Mouse (Mus musculus) lung, postnatal 14 days (tissue): ENCODE measurements around the gene C2cd4b.

Experiments
- DNase-seq: peaks from one replicate; pipeline ENCODE4 v3.0.0; 2021

Gene C2cd4b

DNA sequence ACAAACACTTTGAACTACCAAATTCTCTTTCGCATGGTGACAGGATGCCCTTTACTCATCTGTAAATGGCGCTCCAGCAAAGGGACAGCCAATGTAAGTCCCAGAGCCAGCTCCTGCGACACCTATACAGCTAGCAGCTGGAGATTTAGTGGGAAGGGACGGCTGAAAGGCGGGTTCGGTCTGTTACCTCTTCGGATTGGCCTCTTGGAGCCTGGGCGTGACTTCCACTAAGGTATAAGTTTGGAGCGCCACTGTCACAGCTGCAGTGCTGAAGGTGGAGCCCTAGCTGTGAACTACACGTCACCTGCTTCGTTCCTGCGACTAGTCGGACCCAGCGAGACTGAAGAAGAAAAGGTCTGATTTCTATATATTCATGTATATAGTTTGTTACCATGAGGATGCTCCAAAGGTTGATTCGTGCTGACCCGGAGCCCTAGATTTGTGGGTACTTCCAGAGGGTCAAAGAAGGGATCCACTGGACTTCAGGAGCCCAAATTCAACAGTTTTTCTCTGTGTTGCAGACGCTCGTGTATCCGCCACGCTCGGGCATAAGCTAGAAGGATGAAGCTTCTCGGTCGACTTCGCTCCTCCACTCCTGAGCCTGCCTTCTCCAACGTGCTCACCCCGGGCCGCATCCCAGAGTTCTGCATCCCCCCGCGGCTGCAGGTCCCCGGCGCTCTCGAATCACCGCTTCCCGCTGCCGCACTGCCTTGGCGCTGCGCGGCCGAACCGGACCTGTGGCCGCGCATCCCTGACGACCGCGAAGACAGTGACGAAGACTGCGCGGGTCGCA is at the start of gene C2cd4b:
C2cd4b (plus strand) TSS at position 275 of the 793 bp plus-strand sequence.
- peak; percentile 71 for DNase-seq

DNA sequence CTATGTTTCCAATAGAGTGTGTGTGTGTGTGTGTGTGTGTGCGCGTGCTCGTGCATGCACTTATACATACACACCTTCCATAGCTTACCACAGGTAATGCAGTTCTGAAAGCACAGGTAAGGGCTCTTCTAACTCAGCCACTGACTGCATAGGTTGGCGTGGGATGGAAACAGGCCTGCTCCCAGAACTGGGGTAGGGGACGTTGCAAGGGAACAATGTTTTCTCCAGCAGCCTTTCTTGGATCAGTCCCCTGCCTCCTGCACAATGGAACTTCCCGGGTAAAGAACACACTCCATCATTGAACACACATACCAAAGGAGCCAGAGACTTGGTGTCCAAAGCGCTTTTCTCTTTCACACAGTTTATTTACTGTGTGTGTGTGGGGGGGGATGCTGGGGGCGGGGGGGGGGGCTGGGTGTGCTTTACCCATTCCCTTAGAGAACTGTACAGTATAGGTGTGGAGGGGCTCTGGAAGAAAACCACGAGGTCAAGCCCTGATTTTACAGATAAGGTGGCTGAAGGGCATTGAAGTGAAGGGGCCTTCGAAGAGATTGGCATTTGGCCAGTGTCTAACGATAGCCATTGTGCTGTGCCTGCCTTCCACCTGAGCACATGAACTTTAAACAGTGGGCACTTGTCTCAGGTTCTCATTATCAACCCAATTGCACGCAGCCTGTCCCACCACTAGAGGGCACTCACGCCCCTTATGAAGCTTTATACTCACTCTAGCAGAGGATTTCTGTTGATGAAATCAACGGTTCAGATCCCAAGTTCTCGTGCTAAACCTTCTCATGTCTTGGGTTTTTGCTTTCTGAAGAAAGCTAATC is 48.0 kb upstream of the C2cd4b start:
- DNase-seq, result peak; percentile 79

DNA sequence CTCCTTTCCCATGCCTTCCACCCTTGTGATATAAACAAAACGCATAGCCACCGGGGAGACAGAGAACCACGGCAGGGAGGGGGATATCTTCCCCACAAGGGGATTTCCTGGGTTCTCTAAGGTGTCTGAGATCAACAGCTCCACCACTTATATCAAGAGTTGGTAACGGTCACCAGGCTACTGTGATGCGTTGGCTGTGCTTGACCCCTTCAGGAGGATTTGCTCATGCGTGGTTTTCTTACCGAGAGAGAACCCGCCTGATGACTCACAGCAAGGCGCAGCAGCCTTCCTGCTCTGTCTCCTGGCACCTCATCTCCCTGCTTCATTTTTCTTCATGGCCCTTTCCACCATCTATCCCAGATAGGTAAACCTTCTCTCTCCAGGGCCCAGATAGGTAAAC is 47.1 kb upstream of the C2cd4b start:
- no peak for DNase-seq

DNA sequence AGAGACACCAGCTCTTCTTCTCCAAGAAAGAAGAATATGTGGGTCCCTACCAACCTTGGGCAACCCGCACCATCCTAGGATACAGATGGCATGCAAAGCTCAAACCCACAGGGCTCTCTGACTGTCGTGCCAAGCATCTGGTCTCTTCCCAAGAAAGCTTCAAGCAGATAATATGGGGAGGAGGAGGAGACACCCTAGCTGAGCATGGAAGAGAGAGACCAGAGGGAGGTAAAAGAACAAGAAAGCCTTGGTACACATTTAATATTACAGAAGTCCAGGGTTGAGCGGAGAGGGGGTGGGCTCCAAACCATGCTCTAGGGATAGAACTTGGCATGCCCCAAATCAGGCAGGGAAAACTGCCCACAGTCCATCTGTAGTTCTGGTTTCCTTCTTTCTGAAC is 42.2 kb upstream of the C2cd4b start:
- no peak for DNase-seq

DNA sequence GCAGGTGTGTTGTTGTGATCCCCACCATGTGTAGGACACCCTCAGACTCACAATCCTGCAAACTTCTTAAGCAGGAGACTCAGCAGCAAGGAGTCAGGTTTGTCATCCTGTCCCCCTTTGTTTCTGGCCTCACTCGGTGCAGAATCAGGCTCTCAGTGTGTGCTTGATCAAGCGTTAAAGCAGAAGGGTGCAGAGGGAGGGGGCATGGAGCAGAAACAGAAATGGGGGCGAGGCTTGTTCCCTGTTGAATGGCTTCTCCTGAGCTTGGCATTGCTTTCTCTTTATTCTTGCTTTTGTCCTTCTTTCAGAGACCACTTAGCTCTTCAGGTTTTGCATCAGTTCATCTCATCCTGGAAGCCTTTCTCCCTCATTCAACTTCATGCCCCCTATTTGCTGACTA is 40.6 kb upstream of the C2cd4b start:
- DNase-seq, result no peak

DNA sequence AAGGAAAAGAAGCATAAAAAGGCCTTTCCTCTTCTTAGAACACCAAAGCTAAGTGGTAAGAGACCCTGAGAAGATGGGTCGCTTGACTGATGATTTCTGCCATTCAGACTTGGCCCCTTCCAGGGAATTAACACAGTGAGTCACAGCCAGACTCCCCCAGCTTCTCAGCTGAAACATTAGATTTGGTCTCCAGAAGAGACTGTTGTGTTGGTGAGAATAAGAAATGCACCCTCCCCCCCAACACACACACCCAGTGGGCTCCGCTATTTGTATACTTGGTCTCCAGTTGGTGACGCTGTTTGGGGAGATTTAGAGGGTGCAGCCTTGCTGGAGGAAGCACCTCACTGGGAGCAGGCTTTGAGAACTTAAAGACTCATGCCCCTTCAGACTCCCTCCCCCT is 39.1 kb upstream of the C2cd4b start:
- no peak for DNase-seq

DNA sequence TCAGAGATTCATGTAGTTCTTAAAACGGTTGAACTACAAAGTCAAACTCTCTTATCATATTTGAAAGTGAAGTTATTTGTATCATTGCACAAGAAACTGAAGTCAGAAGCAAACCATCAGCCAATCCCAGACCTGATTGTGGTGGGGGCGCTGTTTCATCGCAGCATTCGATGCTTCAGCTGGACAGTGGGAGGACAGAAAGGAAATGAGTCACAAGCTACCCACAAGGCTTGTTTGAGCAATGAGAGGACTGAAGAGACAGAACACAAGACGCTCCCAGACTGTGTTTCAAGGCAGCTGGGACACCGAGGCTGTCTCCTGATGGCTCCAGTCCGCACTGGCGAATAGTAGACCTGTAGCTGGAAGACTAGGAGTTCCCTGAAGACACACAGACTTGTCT is 36.9 kb upstream of the C2cd4b start:
- DNase-seq, result no peak

DNA sequence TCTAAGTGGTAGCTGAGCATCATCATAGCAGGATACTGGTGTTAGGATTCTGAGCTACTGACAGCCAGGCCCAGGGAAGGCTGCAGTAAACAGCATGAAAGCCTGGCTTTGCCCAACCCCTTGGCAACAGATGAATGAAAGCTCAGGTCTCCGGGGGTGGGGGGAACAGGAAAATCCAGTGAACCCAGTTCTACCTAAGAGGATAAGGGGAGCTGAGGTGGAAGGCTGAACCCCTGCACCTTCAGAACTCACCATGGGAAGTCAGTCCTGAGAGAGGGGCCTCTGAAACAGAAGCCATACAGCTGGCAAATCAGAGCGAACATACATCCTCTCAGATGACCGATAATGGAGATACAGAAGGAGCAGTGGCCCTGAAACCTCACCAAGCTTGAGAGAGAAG is 34.0 kb upstream of the C2cd4b start:
- no peak for DNase-seq

DNA sequence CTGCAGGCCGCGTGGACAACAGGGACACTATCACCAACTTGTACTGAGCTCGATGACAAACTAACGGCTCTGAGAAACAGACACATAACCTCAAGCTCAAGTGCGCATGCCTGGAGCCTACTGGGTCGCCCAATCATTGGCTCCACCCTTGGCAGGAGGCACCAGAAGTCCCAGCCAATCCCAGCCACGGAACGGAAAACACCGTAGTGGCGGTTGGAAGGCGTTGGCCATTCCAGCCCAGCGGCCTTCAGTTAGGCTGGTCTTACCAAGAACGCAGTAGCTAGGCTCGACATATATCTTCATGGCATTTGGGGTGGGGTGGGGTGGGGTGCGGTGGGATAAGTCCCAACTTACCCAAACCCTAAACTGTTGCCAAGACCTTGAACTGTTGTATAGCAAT is 25.5 kb upstream of the C2cd4b start:
- no peak for DNase-seq

DNA sequence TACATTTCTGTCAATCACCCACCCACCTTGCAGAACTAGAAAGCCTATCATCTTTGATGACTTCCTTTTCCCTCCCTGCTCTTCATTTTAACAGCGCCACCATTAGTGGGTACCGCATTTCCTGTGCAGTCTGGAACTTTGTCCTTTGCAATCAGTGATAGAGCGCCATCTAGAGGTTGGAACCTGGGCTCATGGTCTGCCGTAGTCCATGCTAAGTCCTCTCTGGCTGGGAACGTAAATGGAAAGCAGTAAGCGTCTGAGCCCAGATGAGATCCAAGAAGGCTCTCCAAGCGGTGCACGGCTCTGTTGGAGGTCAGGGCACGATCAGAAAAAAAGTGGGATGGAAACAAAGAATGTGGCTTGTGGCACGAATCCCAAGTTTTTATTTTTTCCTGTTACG is 23.8 kb upstream of the C2cd4b start:
- peak; percentile 66 for DNase-seq

DNA sequence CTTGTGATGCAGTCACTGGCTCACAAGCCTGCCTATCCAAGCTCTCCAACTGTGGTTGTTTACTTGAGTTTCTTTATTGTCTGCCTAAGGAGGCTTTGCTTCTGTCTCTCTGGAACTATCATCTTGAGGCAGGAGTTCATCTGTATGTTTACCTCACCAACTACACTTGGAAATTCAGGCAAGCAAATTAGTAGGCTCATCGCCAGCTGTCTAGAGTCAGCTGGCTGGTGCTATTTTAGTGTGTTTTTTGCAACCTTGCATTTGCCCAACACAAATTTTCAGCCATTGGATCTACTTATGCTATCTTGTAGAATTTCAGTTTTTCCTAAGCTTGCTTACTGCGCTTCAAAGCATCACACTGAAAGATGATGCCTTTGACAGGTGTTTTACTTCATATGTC is 18.0 kb upstream of the C2cd4b start:
- no peak for DNase-seq

DNA sequence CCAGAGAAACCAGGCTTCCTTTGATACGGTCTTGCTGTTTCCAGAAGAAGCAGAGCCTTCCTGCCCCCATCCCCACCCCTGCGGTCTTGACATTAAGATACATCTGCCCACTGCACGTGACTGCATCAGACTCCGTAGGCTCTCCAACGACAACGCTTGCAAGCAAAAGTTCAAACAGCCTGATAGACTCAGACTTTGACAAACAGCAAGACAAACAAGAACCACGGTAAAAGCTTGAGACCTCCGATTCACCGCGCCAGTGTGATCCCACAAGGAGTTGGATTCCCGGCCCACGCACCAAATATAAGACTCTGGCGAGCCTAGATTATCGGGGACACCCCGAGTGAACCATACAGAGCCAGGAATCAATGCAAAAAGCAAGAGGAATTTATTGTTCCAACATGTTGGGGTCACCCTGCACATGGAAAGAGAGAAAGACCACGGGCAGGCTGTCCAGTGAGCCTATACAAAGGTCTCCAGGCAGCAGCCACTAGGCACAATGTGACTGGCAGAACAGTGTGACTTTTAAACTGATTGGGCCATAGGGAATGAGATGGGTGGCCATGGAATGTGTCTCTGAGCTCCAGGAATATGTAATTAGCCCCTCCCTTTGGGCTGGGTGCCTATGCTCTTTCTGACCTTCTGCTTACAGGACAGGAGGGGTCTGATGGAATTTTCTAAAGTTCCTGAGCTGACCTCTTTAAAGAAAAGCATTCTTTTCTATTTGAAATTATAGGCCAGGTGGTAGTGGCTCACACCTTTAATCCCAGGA is 5.6 kb upstream of the C2cd4b start:
- no peak for DNase-seq

DNA sequence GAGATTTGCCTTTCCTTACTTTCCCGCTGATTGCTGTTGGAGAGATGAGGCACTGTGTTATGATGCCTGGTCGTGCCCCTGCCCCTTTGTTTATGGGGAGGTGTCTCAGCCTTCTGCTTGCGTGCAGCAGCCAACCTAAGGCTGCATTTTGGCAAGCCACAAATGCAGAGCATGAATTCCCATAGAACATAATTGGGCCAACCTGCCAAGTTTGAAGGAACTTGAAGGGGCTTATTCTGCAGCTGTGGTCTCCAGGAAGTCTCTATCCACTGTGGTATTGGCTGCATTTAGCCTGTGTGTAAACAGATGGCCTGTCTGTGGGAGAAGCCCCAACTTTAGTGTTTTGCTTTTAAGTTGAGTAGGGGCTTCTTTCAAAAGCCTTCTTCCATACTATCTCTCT is 4.5 kb upstream of the C2cd4b start:
- DNase-seq, result no peak

DNA sequence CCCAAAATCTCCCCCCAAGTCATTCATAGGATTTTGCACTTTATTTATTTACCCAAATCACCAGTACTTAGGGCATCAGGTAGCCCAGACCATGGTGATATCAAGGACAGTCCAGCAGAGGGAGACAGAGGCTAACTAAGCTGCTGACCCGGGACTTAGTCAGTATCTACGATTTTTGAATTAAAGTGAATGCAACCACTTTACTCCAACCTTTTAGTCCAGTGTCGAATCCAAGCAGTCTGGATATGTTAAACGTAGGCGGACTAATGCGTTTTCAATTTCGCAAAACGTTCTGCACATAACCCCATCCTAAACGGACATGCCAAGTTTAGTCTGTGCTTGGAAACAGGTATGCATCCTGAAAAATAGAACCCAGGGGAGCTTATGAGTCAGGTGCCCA is 551 bp upstream of the C2cd4b start:
- peak; percentile 72 for DNase-seq

DNA sequence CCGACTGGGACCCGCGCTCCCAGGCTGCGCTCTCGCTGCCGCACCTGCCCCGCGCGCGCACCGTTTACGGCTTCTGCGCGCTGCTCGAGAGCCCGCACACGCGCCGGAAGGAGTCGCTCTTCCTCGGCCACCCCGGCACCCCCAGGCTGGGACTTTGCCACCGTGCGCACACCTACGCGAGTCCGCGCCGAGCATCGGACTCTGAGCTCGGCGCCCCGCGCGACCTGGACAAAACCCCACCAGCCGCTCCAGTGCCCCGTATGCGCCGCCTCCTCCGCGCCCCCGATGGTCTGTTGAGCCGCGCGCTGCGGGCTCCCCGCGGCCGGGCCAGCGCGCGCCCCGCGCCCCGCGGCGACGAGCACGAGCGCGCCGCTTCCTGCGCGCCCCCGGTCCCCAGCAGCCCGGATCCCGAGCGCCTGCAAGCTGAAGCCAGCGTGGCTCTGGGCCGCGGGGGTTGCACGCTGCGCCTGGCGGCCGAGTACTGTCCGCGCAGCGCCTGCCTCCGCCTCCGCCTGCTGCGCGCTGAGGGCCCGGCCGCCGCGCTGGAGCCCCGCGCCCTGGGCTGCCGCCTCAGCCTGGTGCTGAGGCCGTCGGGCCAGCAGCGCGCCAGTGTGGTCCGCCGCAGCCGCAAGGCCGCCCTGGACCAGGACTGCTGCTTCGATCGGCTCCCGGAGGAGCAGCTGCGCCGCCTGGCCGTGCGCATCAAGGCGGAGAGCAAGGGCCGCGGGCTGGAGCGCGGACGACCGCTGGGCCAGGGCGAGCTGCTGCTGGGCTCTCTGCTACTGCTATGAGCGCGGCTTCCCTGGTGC is 923 bp downstream of the C2cd4b start:
- peak; percentile 24 for DNase-seq

DNA sequence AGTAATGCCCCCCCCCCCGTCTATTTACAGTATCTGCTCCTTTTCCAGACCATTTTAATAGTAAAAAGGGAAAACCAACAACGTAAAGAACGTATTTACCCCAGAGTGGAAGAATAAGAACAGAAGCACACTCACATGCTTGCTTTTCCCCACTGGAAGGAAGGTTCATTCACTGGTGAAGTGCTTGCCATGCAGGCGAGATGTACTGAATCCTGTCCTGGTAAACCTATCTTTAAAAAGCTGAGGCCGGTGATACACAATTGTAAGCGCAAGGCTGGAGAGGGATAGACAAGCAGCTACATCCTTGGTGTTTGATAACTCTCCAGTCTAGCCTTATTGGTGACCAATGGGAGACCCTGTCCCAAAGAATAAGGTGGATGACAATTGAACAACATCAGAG is 1.8 kb downstream of the C2cd4b start:
- no peak for DNase-seq

DNA sequence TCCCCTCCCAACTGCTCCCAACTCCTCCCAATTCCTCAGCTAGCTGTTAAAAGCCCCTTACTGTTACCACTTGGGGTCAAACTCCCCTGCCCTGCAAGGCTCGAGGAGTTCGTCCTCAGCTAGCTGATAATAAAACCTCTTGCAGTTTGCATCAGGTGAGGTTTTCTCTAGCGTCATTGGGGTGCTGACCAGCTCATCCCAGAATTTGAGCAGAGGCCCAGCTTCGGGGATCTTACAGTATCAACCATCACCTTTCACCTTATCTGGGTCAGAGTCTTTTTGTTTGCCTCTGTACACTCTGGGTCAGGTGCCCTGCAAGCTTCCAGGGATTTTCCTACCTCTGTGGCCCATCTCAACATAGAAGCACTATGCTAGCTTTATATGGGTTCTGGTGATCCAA is 4.1 kb downstream of the C2cd4b start:
- no peak for DNase-seq

DNA sequence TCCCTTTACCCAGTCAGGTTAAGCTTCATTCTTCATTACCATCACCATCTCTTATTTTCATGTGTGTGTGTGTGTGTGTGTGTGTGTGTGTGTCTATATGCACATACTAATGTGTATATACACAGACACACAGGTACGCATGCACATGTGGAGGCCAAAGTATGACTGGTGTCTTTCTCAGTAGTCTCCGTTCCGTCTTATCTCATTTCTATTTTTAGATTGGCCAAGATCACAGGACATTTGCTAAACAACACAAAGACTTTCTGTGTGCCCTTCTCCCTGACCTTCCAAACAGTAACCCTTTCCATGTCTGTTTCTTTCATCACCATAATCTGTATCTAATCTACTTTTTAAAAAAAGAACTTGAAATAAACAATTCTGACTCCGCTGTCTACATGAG is 7.2 kb downstream of the C2cd4b start:
- DNase-seq, result no peak

DNA sequence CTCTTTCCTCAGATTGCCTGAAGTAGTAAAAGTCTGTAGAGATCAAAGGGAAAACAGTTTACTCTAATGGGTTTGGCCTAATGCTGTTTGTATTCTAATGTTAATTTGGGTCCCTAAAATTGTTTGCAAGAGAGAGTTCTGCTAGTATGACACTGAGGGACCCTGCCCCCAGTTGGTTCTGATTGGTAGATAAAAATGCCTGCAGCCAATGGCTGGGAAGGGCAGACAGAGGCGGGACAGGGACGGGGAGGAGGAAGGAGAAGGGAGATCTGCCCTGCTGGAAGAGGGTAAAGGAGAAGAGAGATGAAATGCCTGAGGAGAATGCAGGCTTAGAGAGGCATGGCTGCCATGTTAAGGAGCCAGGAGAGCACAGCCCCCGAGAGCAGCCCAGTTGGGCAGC is 7.7 kb downstream of the C2cd4b start:
- DNase-seq, result no peak

DNA sequence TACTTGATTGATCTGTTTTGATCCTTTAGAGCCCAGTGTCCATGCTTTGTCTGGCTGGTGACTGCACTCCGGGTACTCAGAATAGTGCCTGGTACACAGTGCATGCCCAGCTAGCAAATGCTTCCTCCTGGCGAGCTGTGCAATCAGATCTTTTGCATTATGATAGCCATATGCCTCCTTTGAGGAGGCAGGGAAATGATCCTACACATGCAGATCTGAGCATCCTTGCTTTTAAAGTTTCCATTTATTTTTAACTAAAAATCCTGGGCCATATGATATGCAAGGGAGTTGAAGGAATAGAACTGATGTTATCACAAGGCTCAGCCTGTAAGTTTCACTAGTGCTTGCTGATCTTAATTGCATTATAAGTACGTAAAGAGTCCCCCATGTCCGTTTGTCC is 9.6 kb downstream of the C2cd4b start:
- DNase-seq, result no peak

DNA sequence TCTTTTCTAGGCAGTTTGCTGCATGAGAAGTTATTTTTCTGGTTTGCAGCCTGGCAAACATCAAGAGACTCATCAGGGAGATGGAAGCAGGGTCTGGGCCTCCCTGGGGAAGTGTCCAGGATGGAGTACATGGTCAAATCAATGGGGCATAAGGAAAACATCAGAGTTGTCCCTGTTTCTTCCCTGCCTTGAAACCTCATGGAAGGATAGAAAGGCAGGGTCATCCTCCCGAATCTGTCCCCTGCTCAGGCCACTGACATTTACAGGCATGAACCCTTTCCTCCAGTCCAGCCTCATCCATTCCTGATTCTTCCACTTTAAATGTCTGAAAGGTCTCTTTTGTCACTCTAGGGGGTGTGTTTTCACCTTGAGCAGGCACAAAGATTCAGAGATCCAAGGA is 10.2 kb downstream of the C2cd4b start:
- no peak for DNase-seq

DNA sequence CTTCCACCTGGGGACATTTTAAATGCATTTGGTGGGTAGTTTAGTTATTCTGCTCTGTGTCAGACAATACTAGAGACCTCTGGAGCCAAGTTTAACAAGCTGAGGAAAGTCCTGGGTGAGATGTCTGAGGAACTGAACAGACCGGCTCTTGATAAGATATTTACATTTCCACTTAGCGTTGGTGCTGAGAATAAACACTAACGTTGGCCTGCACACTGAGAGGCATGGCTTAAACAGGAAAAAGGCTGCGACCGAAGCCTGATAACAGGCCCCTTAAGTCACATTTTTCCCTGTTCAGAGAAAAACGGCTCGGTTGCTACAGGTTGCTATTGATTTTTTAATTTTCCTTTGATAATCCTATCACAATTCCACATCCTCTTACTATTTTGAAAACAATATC is 12.1 kb downstream of the C2cd4b start:
- DNase-seq, result no peak

DNA sequence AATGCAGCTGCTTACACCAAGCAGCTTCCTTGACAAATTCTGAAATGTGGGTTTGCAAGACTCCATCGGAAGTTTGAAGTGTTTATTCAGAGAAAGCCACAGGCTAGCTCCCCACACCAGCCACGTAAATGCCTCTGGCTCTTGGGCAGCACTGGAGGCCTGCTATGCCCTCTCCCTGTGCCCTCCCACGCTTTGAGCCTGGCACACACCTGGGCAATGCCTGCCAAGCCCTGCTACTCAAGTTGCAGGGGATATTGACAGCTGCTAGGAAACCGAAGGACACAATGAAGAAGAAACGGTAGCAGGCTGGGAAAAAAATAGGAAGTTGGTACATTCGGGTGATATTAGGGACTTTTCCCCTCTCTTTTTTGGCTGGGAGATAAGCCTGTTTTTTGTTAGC is 15.0 kb downstream of the C2cd4b start:
- DNase-seq, result peak; percentile 43
